Comparison of ENCODE assay signal across 11 mouse cellular contexts in the genomic region with DNA sequence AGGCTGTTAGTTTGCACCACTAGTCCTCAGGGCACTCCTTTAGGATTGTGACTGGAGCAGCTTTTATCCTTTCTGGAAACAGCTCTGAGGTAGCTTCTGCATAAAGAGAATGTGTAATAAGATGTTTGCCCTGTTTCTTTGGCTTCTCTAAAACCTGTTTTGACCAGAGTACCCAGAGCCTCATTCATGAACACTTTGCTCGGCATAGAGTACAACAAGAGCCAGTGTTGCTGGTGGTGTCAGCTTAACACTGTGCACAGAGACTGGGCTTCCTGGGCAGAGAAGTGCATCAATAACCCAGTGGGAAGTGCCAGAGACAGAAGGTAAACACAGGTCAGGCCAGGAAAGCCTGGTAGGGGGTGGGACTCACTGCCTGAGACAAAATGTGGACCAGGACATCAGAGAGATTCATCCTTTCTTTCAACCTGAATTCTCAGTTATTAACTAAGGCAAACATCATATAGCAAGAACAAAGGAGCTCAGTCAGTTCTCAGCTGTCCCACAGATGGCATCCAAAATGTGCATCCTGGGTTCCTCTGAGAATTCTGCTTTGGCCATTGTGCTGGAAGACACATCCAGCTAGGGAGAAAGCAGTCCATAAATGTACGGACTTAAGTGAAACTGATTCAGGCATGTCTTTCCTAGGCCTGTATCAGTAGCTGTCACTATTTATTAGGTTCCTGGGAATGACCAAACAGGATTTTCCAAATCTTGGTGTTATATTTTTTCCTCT.
DNase-seq lines count a peak whose midpoint lies in the region; ATAC-seq and TF ChIP-seq lines count a peak whose summit lies in the region.
"Had no signal": no experiment of that assay in that cellular context is flagged by ENCODE, and none has a peak within 500 bp of the region (broad histone marks: within the 10 kb centered on the region; RNA-seq: fewer than 3 reads in every experiment).

No protein-coding gene starts in this region.

- H3K4me3 ChIP-seq in layer of hippocampus, adult 2 months = no peak overlapping the region
- H3K4me3 ChIP-seq in forebrain, embryonic 14.5 days (ENCODE audit: low read depth, low read length) = no peak overlapping the region
- no peak overlapping the region for H3K4me3 ChIP-seq in neural tube, embryonic 14.5 days (ENCODE audit: low read depth, low read length)
- H3K4me3 ChIP-seq in kidney, embryonic 15.5 days (replicated peaks) = no peak overlapping the region
- H3K4me3 ChIP-seq: gastrocnemius, adult 2 months; heart, embryonic 15.5 days had no signal

- peak overlapping the region; percentile 19; the same call in 1 of the 2 replicates for H3K27ac ChIP-seq in layer of hippocampus, adult 2 months
- 0 out of 2 replicates have a peak overlapping the region, but pooled peaks have one; percentile 24 for H3K27ac ChIP-seq in forebrain, embryonic 14.5 days (ENCODE audit: low read depth, low read length)
- no peak overlapping the region for H3K27ac ChIP-seq in neural tube, embryonic 14.5 days (ENCODE audit: low read depth, low read length)
- no peak overlapping the region for H3K27ac ChIP-seq in kidney, embryonic 15.5 days
- H3K27ac ChIP-seq: gastrocnemius, adult 2 months; heart, embryonic 15.5 days had no signal

- DNase-seq in layer of hippocampus, adult 2 months (ENCODE audit: low spot score in 2 of 2) = peak in 1 of 2 experiments; percentile 14
- no peak for DNase-seq in layer of hippocampus, postnatal 25 days (ENCODE audit: extremely low spot score in 1 of 2, low spot score in 1 of 2)
- DNase-seq in forebrain, embryonic 14.5 days (ENCODE audit: low spot score) = peak; percentile 76
- DNase-seq in layer of hippocampus, postnatal 14 days (ENCODE audit: low spot score in 2 of 2) = peak; percentile 10 to 53
- DNase-seq in urinary bladder, postnatal 25 days (ENCODE audit: low spot score) = no peak
- DNase-seq: gastrocnemius, adult 2 months; kidney, adult 18-20 months had no signal

- no peak overlapping the region for H3K9ac ChIP-seq in forebrain, embryonic 14.5 days (ENCODE audit: low read length)
- H3K9ac ChIP-seq in neural tube, embryonic 14.5 days (replicated peaks; ENCODE audit: low read depth, low read length) = no peak overlapping the region
- no peak overlapping the region for H3K9ac ChIP-seq in kidney, embryonic 15.5 days
- H3K9ac ChIP-seq: heart, embryonic 15.5 days had no signal

- no peak for TF ChIP-seq CTCF in layer of hippocampus, adult 2 months (conservative IDR thresholded peaks at IDR 0.05)

- ATAC-seq in forebrain, embryonic 14.5 days = peak; percentile 93
- ATAC-seq in neural tube, embryonic 14.5 days (ENCODE audit: low read depth) = peak; percentile 68; the same call in 1 of the 2 replicates
- ATAC-seq in kidney, embryonic 15.5 days (replicated peaks; ENCODE audit: low FRiP score) = no peak
- ATAC-seq: CD4-positive, CD25-positive, alpha-beta regulatory T cell, adult 4 months had no signal

- WGBS in forebrain, embryonic 14.5 days = 14% methylated on average over 2 of the region's 2 CpGs
- 12% methylated on average over 2 of the region's 2 CpGs for WGBS in neural tube, embryonic 14.5 days
- 34% methylated on average over 2 of the region's 2 CpGs for WGBS in kidney, embryonic 15.5 days

- H3K4me2 ChIP-seq in forebrain, embryonic 14.5 days (ENCODE audit: low read length) = no peak overlapping the region
- H3K4me2 ChIP-seq in neural tube, embryonic 14.5 days (ENCODE audit: low read depth, low read length) = no peak overlapping the region
- H3K4me2 ChIP-seq in kidney, embryonic 15.5 days = no peak overlapping the region
- H3K4me2 ChIP-seq: heart, embryonic 15.5 days had no signal

- H3K27me3 ChIP-seq in forebrain, embryonic 14.5 days (replicated peaks; ENCODE audit: control insufficient read depth, insufficient read depth, low read length) = no peaks in the 10 kb centered on the region
- H3K27me3 ChIP-seq in neural tube, embryonic 14.5 days (ENCODE audit: control insufficient read depth, insufficient read depth, low read length) = no peaks in the 10 kb centered on the region
- no peaks in the 10 kb centered on the region for H3K27me3 ChIP-seq in kidney, embryonic 15.5 days
- H3K27me3 ChIP-seq: heart, embryonic 15.5 days had no signal

- peaks cover 4% of the 10 kb centered on the region; the same call in 1 of the 2 replicates for H3K4me1 ChIP-seq in forebrain, embryonic 14.5 days (ENCODE audit: control insufficient read depth, insufficient read depth, low read length)
- no peaks in the 10 kb centered on the region for H3K4me1 ChIP-seq in neural tube, embryonic 14.5 days (ENCODE audit: control insufficient read depth, insufficient read depth, low read length)
- no peaks in the 10 kb centered on the region for H3K4me1 ChIP-seq in kidney, embryonic 15.5 days
- H3K4me1 ChIP-seq: heart, embryonic 15.5 days had no signal

- H3K9me3 ChIP-seq in forebrain, embryonic 14.5 days (replicated peaks; ENCODE audit: control insufficient read depth, low read length) = no peaks in the 10 kb centered on the region
- no peaks in the 10 kb centered on the region for H3K9me3 ChIP-seq in neural tube, embryonic 14.5 days (ENCODE audit: control insufficient read depth, low read length)
- H3K9me3 ChIP-seq in kidney, embryonic 15.5 days (replicated peaks) = no peaks in the 10 kb centered on the region
- H3K9me3 ChIP-seq: heart, embryonic 15.5 days had no signal

- no peaks in the 10 kb centered on the region for H3K36me3 ChIP-seq in forebrain, embryonic 14.5 days (ENCODE audit: control insufficient read depth, insufficient read depth, low read length)
- H3K36me3 ChIP-seq in neural tube, embryonic 14.5 days (ENCODE audit: control insufficient read depth, insufficient read depth, low read length) = no peaks in the 10 kb centered on the region
- H3K36me3 ChIP-seq in kidney, embryonic 15.5 days = no peaks in the 10 kb centered on the region
- H3K36me3 ChIP-seq: heart, embryonic 15.5 days had no signal

Comparison
In these comparisons a context has a peak if more than half of its experiments do, and no peak if none do; other contexts are left out.
1. DNase-seq: peak in forebrain, embryonic 14.5 days (single experiment) and layer of hippocampus, postnatal 14 days (2 of 2); none in layer of hippocampus, postnatal 25 days (0 of 2) and urinary bladder, postnatal 25 days (single experiment).
2. H3K27ac ChIP-seq: peak in layer of hippocampus, adult 2 months (single experiment) and forebrain, embryonic 14.5 days (single experiment); none in neural tube, embryonic 14.5 days (single experiment) and kidney, embryonic 15.5 days (single experiment).